Mouse (Mus musculus): ENCODE measurements around the gene Crebzf. TPM values are rescaled to one million over a fixed set of nuclear protein-coding genes. Genes with fewer than 3 reads are reported as not detected.

Gene Crebzf
- polyA plus RNA-seq, 1 experiment from 2014 or later, result 19.0 TPM

GRCm38 (mm10) chr7:90444206-90444605, 1.7 kb downstream of the Crebzf start:
- Histone ChIP-seq H3K4me1 (peaks cover 13% of the 10 kb centered on the region), H3K9me3 (no peaks in the 10 kb centered on the region), H3K27ac (replicated peaks) (peak overlapping the region; percentile 99), H3K9ac (peak overlapping the region; percentile 100), H3K27me3 (replicated peaks) (no peaks in the 10 kb centered on the region), H3K4me3 (peak overlapping the region; percentile 100), H3K36me3 (peaks cover 15% of the 10 kb centered on the region), H3K4me2 (peak overlapping the region; percentile 79)
- WGBS, result under 1% methylated on average over 6 of the region's 6 CpGs
- no peak for ATAC-seq (ENCODE audit: extremely low read depth, insufficient number of reproducible peaks, low FRiP score, low TSS enrichment)

GRCm38 (mm10) chr7:90456149-90456844, 13.8 kb downstream of the Crebzf start:
- Histone ChIP-seq H3K4me1 (peaks cover 14% of the 10 kb centered on the region), H3K27me3 (replicated peaks) (peaks cover 13% of the 10 kb centered on the region), H3K9me3 (no peaks in the 10 kb centered on the region), H3K27ac (replicated peaks) (peak overlapping the region; percentile 91), H3K9ac (peak overlapping the region; percentile 87), H3K4me2 (peak overlapping the region; percentile 72), H3K36me3 (peaks cover 36% of the 10 kb centered on the region), H3K4me3 (peak overlapping the region; percentile 73)
- no peak for ATAC-seq (ENCODE audit: extremely low read depth, insufficient number of reproducible peaks, low FRiP score, low TSS enrichment)
- 22% methylated on average over 7 of the region's 7 CpGs for WGBS

GRCm38 (mm10) chr7:90456845-90457468, 14.4 kb downstream of the Crebzf start, which contains the start of gene Tmem126a:
TSS of gene Tmem126a (minus strand) at chr7:90457229.
- WGBS, result under 1% methylated on average over 41 of the region's 41 CpGs
- Histone ChIP-seq H3K4me2 (peak within 1 kb of the TSS; percentile 72), H3K4me1 (peaks cover 14% of the 10 kb centered on the region), H3K9me3 (no peaks in the 10 kb centered on the region), H3K36me3 (peaks cover 30% of the 10 kb centered on the region), H3K4me3 (peak within 1 kb of the TSS; percentile 73), H3K27ac (replicated peaks) (peak within 1 kb of the TSS; percentile 91), H3K9ac (peak within 1 kb of the TSS; percentile 87), H3K27me3 (replicated peaks) (peaks cover 17% of the 10 kb centered on the region)
- ATAC-seq (ENCODE audit: extremely low read depth, insufficient number of reproducible peaks, low FRiP score, low TSS enrichment), result peak; percentile 95

GRCm38 (mm10) chr7:90457517-90457916, 15.0 kb downstream of the Crebzf start:
- Histone ChIP-seq H3K4me2 (peak overlapping the region; percentile 72), H3K27me3 (replicated peaks) (peaks cover 17% of the 10 kb centered on the region), H3K4me3 (peak overlapping the region; percentile 73), H3K27ac (replicated peaks) (peak overlapping the region; percentile 91), H3K4me1 (peaks cover 14% of the 10 kb centered on the region), H3K9me3 (no peaks in the 10 kb centered on the region), H3K36me3 (peaks cover 24% of the 10 kb centered on the region), H3K9ac (peak overlapping the region; percentile 87)
- no peak for ATAC-seq (ENCODE audit: extremely low read depth, insufficient number of reproducible peaks, low FRiP score, low TSS enrichment)
- 10% methylated on average over 10 of the region's 10 CpGs for WGBS

- Histone ChIP-seq H3K36me3 (no peaks in the 10 kb centered on the region), H3K4me1 (peaks cover 14% of the 10 kb centered on the region), H3K4me2 (no peak overlapping the region; the same call in 1 of the 2 replicates), H3K27ac (replicated peaks) (no peak overlapping the region), H3K9me3 (no peaks in the 10 kb centered on the region), H3K4me3 (no peak overlapping the region), H3K27me3 (replicated peaks) (peaks cover 17% of the 10 kb centered on the region), H3K9ac (no peak overlapping the region)
- no peak for ATAC-seq (ENCODE audit: extremely low read depth, insufficient number of reproducible peaks, low FRiP score, low TSS enrichment)
- 32% methylated on average over 10 of the region's 10 CpGs for WGBS
These were observed 17.8 kb downstream of the Crebzf start for GRCm38 (mm10) chr7:90460330-90460729.

GRCm38 (mm10) chr7:90460930-90461329, 18.4 kb downstream of the Crebzf start:
- 19% methylated on average over 14 of the region's 14 CpGs for WGBS
- Histone ChIP-seq H3K9me3 (no peaks in the 10 kb centered on the region), H3K36me3 (no peaks in the 10 kb centered on the region), H3K9ac (no peak overlapping the region), H3K4me1 (peaks cover 9% of the 10 kb centered on the region), H3K27me3 (replicated peaks) (peaks cover 17% of the 10 kb centered on the region), H3K4me3 (no peak overlapping the region), H3K4me2 (peak overlapping the region; percentile 48), H3K27ac (replicated peaks) (no peak overlapping the region)
- no peak for ATAC-seq (ENCODE audit: extremely low read depth, insufficient number of reproducible peaks, low FRiP score, low TSS enrichment)

DNA sequence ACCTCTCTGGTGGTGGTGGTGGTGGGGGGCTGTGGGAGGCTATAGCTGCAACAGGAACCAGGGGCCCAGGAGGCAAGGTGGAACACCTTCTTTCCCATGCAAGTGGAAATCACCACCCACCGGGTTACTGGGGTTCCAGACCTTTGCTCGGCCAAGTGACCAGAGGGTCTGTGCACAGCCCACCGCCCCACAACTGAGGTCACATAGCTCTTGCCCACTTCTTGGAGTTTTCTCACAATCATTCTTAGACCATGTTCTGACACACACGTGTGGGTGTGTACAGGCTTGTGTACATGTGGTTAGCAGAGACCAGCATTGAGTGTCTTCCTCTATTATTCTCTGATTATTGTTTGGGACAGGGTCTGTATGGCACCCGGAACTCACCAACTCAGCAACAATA, 18.9 kb downstream of the Crebzf start:
- Histone ChIP-seq H3K27me3 (replicated peaks) (peaks cover 17% of the 10 kb centered on the region), H3K27ac (replicated peaks) (no peak overlapping the region), H3K4me1 (peaks cover 4% of the 10 kb centered on the region), H3K9ac (no peak overlapping the region), H3K9me3 (no peaks in the 10 kb centered on the region), H3K4me3 (no peak overlapping the region), H3K36me3 (peaks cover 2% of the 10 kb centered on the region; the same call in 1 of the 2 replicates), H3K4me2 (no peak overlapping the region)
- WGBS, result 82% methylated on average over 5 of the region's 5 CpGs
- ATAC-seq (ENCODE audit: extremely low read depth, insufficient number of reproducible peaks, low FRiP score, low TSS enrichment), result no peak

DNA sequence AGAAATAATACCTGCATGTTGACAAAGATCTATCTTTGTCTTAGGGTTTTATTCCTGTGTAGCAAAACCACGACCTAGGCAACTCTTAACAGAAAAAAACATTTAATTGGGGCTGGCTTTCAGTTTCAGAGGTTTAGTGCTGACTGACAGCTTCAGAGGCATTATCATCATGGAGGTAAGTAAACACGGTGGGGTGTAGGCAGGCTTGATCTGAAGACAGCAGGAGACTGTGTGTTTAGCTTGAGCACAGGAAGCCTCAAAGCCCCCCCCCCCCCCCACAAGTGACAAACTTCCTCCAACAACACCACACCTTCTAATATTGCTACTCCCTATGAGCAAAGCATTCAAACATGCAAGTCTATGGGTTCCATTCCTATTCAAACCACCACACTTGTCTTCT, 31.0 kb downstream of the Crebzf start:
- 44% methylated on average over 2 of the region's 2 CpGs for WGBS
- no peak for ATAC-seq (ENCODE audit: extremely low read depth, insufficient number of reproducible peaks, low FRiP score, low TSS enrichment)
- Histone ChIP-seq H3K4me3 (no peak overlapping the region), H3K9me3 (no peaks in the 10 kb centered on the region), H3K27me3 (replicated peaks) (peaks cover 5% of the 10 kb centered on the region; the same call in 1 of the 2 replicates), H3K4me1 (peaks cover 14% of the 10 kb centered on the region), H3K9ac (no peak overlapping the region), H3K4me2 (no peak overlapping the region), H3K27ac (replicated peaks) (no peak overlapping the region), H3K36me3 (peaks cover 34% of the 10 kb centered on the region)

- Histone ChIP-seq H3K9me3 (no peaks in the 10 kb centered on the region), H3K4me2 (peak within 1 kb of the TSS; percentile 95), H3K36me3 (peaks cover 15% of the 10 kb centered on the region), H3K27me3 (replicated peaks) (peaks cover 8% of the 10 kb centered on the region), H3K4me3 (peak within 1 kb of the TSS; percentile 70), H3K4me1 (peaks cover 14% of the 10 kb centered on the region), H3K27ac (replicated peaks) (peak within 1 kb of the TSS; percentile 65), H3K9ac (peak within 1 kb of the TSS; percentile 83)
- under 1% methylated on average over 36 of the region's 36 CpGs for WGBS
- peak; percentile 100 for ATAC-seq (ENCODE audit: extremely low read depth, insufficient number of reproducible peaks, low FRiP score, low TSS enrichment)
These were observed 33.3 kb downstream of the Crebzf start, which contains the start of gene Tmem126b for GRCm38 (mm10) chr7:90475793-90476312. TSS of gene Tmem126b (minus strand) at chr7:90476001.

GRCm38 (mm10) chr7:90476313-90477245, 34.0 kb downstream of the Crebzf start, which contains the start of gene Dlg2:
TSS of gene Dlg2 (plus strand) at chr7:90476672.
- Histone ChIP-seq H3K27me3 (replicated peaks) (peaks cover 8% of the 10 kb centered on the region), H3K4me1 (peaks cover 14% of the 10 kb centered on the region), H3K36me3 (peaks cover 10% of the 10 kb centered on the region), H3K27ac (replicated peaks) (peak within 1 kb of the TSS; percentile 65), H3K4me2 (peak within 1 kb of the TSS; percentile 95), H3K9ac (peak within 1 kb of the TSS; percentile 83), H3K4me3 (peak within 1 kb of the TSS; percentile 70), H3K9me3 (no peaks in the 10 kb centered on the region)
- ATAC-seq (ENCODE audit: extremely low read depth, insufficient number of reproducible peaks, low FRiP score, low TSS enrichment), result no peak
- WGBS, result under 1% methylated on average over 31 of the region's 32 CpGs

Data from heart, embryonic 13.5 days (tissue).